Mouse (Mus musculus) ES-Bruce4 (cell line): ENCODE data around the gene 9930111J21Rik1. TPM values are rescaled to one million over a fixed set of nuclear protein-coding genes. Genes with fewer than 3 reads are reported as not detected.
"Not testable (repeated sequence)": the region's sequence is repeated elsewhere in the genome, so short reads cannot be mapped to it uniquely, and the experiment has no call there.

ENCODE experiments used
- H3K27ac ChIP-seq: 2 replicates; pipeline ENCODE4 v1.5.1; 2012; ENCODE audit warnings: low read length, inconsistent platforms; ENCODE audit not compliant: insufficient read depth
- H3K27me3 ChIP-seq: 2 replicates; pipeline ENCODE4 v1.6.1; 2012; ENCODE audit warnings: mild to moderate bottlenecking, low read length, inconsistent platforms; ENCODE audit not compliant: control insufficient read depth, poor library complexity, insufficient read depth, severe bottlenecking
- H3K36me3 ChIP-seq: 2 replicates; pipeline ENCODE4 v1.6.1; 2012; ENCODE audit warnings: inconsistent platforms, mild to moderate bottlenecking, low read length, moderate library complexity; ENCODE audit not compliant: control insufficient read depth, poor library complexity, insufficient read depth, severe bottlenecking
- H3K4me1 ChIP-seq: one replicate; pipeline ENCODE4 v1.8.1; 2011; ENCODE audit warnings: low read length; ENCODE audit not compliant: control insufficient read depth, insufficient read depth
- H3K4me3 ChIP-seq: 2 replicates; pipeline ENCODE4 v1.5.1; 2011; ENCODE audit warnings: low read depth, mild to moderate bottlenecking, low read length
- H3K9ac ChIP-seq: 2 replicates; pipeline ENCODE4 v1.6.1; 2012; ENCODE audit warnings: low read depth, mild to moderate bottlenecking, inconsistent platforms; ENCODE audit not compliant: poor library complexity, severe bottlenecking
- H3K9me3 ChIP-seq: replicated peaks from 2 replicates; pipeline ENCODE4 v1.6.1; 2012; ENCODE audit warnings: mild to moderate bottlenecking, low read length, inconsistent platforms; ENCODE audit not compliant: control insufficient read depth, poor library complexity, insufficient read depth, severe bottlenecking
- CTCF ChIP-seq: IDR thresholded peaks from one replicate; pipeline ENCODE4 v1.8.1; 2011; ENCODE audit warnings: low read depth, low read length
- EP300 ChIP-seq: IDR thresholded peaks from 2 replicates; pipeline ENCODE4 v1.6.1; 2011; ENCODE audit warnings: low read depth, low read length; ENCODE audit not compliant: insufficient read depth
- POLR2A ChIP-seq: IDR thresholded peaks from one replicate; pipeline ENCODE4 v1.8.1; 2011; ENCODE audit warnings: low read length; ENCODE audit not compliant: insufficient read depth
- polyA plus RNA-seq: library from polyadenylated mRNA; stranded (reverse); fragments of >200 nt; gene quantifications from 2 replicates; pipeline ENCODE4 v1.2.4, GENCODE M21; 2011; ENCODE audit warnings: low read depth; ENCODE audit not compliant: missing spikeins, insufficient read depth, insufficient read length

9930111J21Rik1 gene
- polyA plus RNA-seq, 1 experiment, result not detected

GRCm38 (mm10) chr11:48926437-48926836 lies 52.8 kb downstream of the 9930111J21Rik1 start:
- not testable (repeated sequence) for H3K27me3 ChIP-seq, H3K9ac ChIP-seq, H3K36me3 ChIP-seq, H3K4me3 ChIP-seq, H3K4me1 ChIP-seq, H3K27ac ChIP-seq, H3K9me3 ChIP-seq

- not testable (repeated sequence) for H3K27me3 ChIP-seq, H3K27ac ChIP-seq, H3K9me3 ChIP-seq, H3K9ac ChIP-seq, H3K36me3 ChIP-seq, H3K4me1 ChIP-seq, H3K4me3 ChIP-seq
These were observed 55.4 kb downstream of the 9930111J21Rik1 start for GRCm38 (mm10) chr11:48923818-48924217.

- TF ChIP-seq CTCF (no peak), EP300 (no peak), POLR2A (no peak)
- Histone ChIP-seq H3K27ac (no peak overlapping the region), H3K36me3 (no peaks in the 10 kb centered on the region), H3K9ac (no peak overlapping the region), H3K4me3 (no peak overlapping the region), H3K9me3 (no peaks in the 10 kb centered on the region), H3K4me1 (no peaks in the 10 kb centered on the region), H3K27me3 (no peaks in the 10 kb centered on the region)
These were observed 60.8 kb downstream of the 9930111J21Rik1 start for GRCm38 (mm10) chr11:48918380-48918779.

- no peaks in the 10 kb centered on the region for H3K36me3 ChIP-seq
- no peak for TF ChIP-seq CTCF
- no peak for TF ChIP-seq EP300
- TF ChIP-seq POLR2A, result no peak
- H3K27ac ChIP-seq, result no peak overlapping the region
- no peak overlapping the region for H3K9ac ChIP-seq
- H3K27me3 ChIP-seq, result no peaks in the 10 kb centered on the region
- H3K4me1 ChIP-seq, result no peaks in the 10 kb centered on the region
- H3K4me3 ChIP-seq, result no peak overlapping the region
- no peaks in the 10 kb centered on the region for H3K9me3 ChIP-seq
These were observed 65.6 kb downstream of the 9930111J21Rik1 start for GRCm38 (mm10) chr11:48913611-48914010.

- H3K4me3 ChIP-seq, result no peak overlapping the region
- H3K36me3 ChIP-seq, result no peaks in the 10 kb centered on the region
- H3K9me3 ChIP-seq, result no peaks in the 10 kb centered on the region
- H3K27me3 ChIP-seq, result no peaks in the 10 kb centered on the region
- H3K4me1 ChIP-seq, result no peaks in the 10 kb centered on the region
- no peak overlapping the region for H3K27ac ChIP-seq
- H3K9ac ChIP-seq, result no peak overlapping the region
- TF ChIP-seq EP300, result no peak
- TF ChIP-seq POLR2A, result no peak
- no peak for TF ChIP-seq CTCF
These were observed 70.7 kb downstream of the 9930111J21Rik1 start for GRCm38 (mm10) chr11:48908459-48908858.

GRCm38 (mm10) chr11:48902021-48902420 lies 77.2 kb downstream of the 9930111J21Rik1 start, which contains the start of gene Gm5431:
Gene Gm5431 (minus strand): TSS chr11:48902214.
- TF ChIP-seq CTCF, result no peak
- Histone ChIP-seq H3K9ac (no peak within 1 kb of the TSS), H3K36me3 (no peaks in the 10 kb centered on the region), H3K27me3 (no peaks in the 10 kb centered on the region), H3K4me1 (no peaks in the 10 kb centered on the region), H3K27ac (no peak within 1 kb of the TSS), H3K4me3 (no peak within 1 kb of the TSS), H3K9me3 (no peaks in the 10 kb centered on the region)

GRCm38 (mm10) chr11:48901567-48901930 lies 77.6 kb downstream of the 9930111J21Rik1 start:
- not testable (repeated sequence) for H3K4me1 ChIP-seq, H3K27ac ChIP-seq, H3K36me3 ChIP-seq, H3K4me3 ChIP-seq, H3K27me3 ChIP-seq, H3K9ac ChIP-seq, H3K9me3 ChIP-seq

GRCm38 (mm10) chr11:48900654-48901566 lies 78.3 kb downstream of the 9930111J21Rik1 start:
- H3K36me3 ChIP-seq, H3K4me3 ChIP-seq, H3K9ac ChIP-seq, H3K9me3 ChIP-seq, H3K27ac ChIP-seq, H3K4me1 ChIP-seq, H3K27me3 ChIP-seq: not testable (repeated sequence)
